11 mouse cellular contexts compared by ENCODE assay signal in genomic region chr12:102511363-102511762, GRCm38 (mm10). TPM values are rescaled to one million over a fixed set of nuclear protein-coding genes. Genes with fewer than 3 reads are reported as not detected.
A peak's percentile ranks its signal among the peaks of the same experiment; 100 is the strongest.
DNase-seq lines count a peak whose midpoint lies in the region; ATAC-seq and TF ChIP-seq lines count a peak whose summit lies in the region.
"Had no signal": no experiment of that assay in that cellular context is flagged by ENCODE, and none has a peak within 500 bp of the region (broad histone marks: within the 10 kb centered on the region; RNA-seq: fewer than 3 reads in every experiment).

No protein-coding gene starts in this region.

- H3K9me3 ChIP-seq in midbrain, embryonic 13.5 days = no peaks in the 10 kb centered on the region
- H3K9me3 ChIP-seq in midbrain, embryonic 16.5 days (replicated peaks; ENCODE audit: control insufficient read depth, low read length, poor library complexity, severe bottlenecking) = no peaks in the 10 kb centered on the region
- H3K9me3 ChIP-seq in forebrain, postnatal 0 days (ENCODE audit: low read length) = no peaks in the 10 kb centered on the region
- H3K9me3 ChIP-seq: limb, embryonic 15.5 days; stomach, embryonic 15.5 days had no signal

- no peak overlapping the region for H3K9ac ChIP-seq in midbrain, embryonic 13.5 days (replicated peaks)
- H3K9ac ChIP-seq in midbrain, embryonic 16.5 days (ENCODE audit: low read depth, low read length) = no peak overlapping the region
- H3K9ac ChIP-seq in forebrain, postnatal 0 days = no peak overlapping the region
- H3K9ac ChIP-seq: limb, embryonic 15.5 days; stomach, embryonic 15.5 days had no signal

- no peaks in the 10 kb centered on the region for H3K27me3 ChIP-seq in midbrain, embryonic 13.5 days
- no peaks in the 10 kb centered on the region for H3K27me3 ChIP-seq in midbrain, embryonic 16.5 days (ENCODE audit: control insufficient read depth, insufficient read depth, low read depth, low read length)
- no peaks in the 10 kb centered on the region for H3K27me3 ChIP-seq in forebrain, postnatal 0 days (ENCODE audit: insufficient read depth, low read length)
- H3K27me3 ChIP-seq: stomach, embryonic 15.5 days had no signal

- no peak overlapping the region for H3K4me2 ChIP-seq in midbrain, embryonic 13.5 days (replicated peaks)
- no peak overlapping the region for H3K4me2 ChIP-seq in midbrain, embryonic 16.5 days (ENCODE audit: low read length)
- no peak overlapping the region for H3K4me2 ChIP-seq in forebrain, postnatal 0 days (ENCODE audit: low read depth)
- H3K4me2 ChIP-seq: limb, embryonic 15.5 days; stomach, embryonic 15.5 days had no signal

- 32% methylated on average over 3 of the region's 3 CpGs for WGBS in midbrain, embryonic 13.5 days
- 23% methylated on average over 3 of the region's 3 CpGs for WGBS in midbrain, embryonic 16.5 days
- 9% methylated on average over 3 of the region's 3 CpGs for WGBS in forebrain, postnatal 0 days

- TF ChIP-seq CTCF in forebrain, postnatal 0 days (IDR thresholded peaks at IDR 0.05; ENCODE audit: low read depth) = no peak

- H3K36me3 ChIP-seq in midbrain, embryonic 13.5 days = no peaks in the 10 kb centered on the region
- H3K36me3 ChIP-seq in midbrain, embryonic 16.5 days (ENCODE audit: control insufficient read depth, insufficient read depth, low read length) = no peaks in the 10 kb centered on the region
- no peaks in the 10 kb centered on the region for H3K36me3 ChIP-seq in forebrain, postnatal 0 days (ENCODE audit: insufficient read depth)
- H3K36me3 ChIP-seq: limb, embryonic 15.5 days; stomach, embryonic 15.5 days had no signal

- H3K4me1 ChIP-seq in midbrain, embryonic 13.5 days (replicated peaks) = peaks cover 17% of the 10 kb centered on the region
- H3K4me1 ChIP-seq in midbrain, embryonic 16.5 days (ENCODE audit: control insufficient read depth, insufficient read depth, low read length) = no peaks in the 10 kb centered on the region
- H3K4me1 ChIP-seq in forebrain, postnatal 0 days (ENCODE audit: insufficient read depth) = 0 out of 2 replicates have a peak, but pooled peaks cover 10% of the 10 kb centered on the region
- H3K4me1 ChIP-seq: stomach, embryonic 15.5 days had no signal

- peak overlapping the region; percentile 22 for H3K27ac ChIP-seq in midbrain, embryonic 13.5 days
- H3K27ac ChIP-seq in midbrain, embryonic 16.5 days (ENCODE audit: low read length) = no peak overlapping the region
- peak overlapping the region; percentile 64; the same call in 1 of the 2 replicates for H3K27ac ChIP-seq in forebrain, postnatal 0 days (ENCODE audit: low read depth, low read length)
- H3K27ac ChIP-seq: limb, embryonic 15.5 days; macrophage; stomach, embryonic 15.5 days had no signal

- H3K4me3 ChIP-seq in midbrain, embryonic 13.5 days (replicated peaks) = no peak overlapping the region
- H3K4me3 ChIP-seq in midbrain, embryonic 16.5 days (ENCODE audit: low read depth, low read length) = no peak overlapping the region
- no peak overlapping the region for H3K4me3 ChIP-seq in forebrain, postnatal 0 days (ENCODE audit: low read depth, low read length)
- H3K4me3 ChIP-seq: limb, embryonic 15.5 days; stomach, embryonic 15.5 days had no signal

- ATAC-seq in midbrain, embryonic 13.5 days = peak; percentile 78
- ATAC-seq in midbrain, embryonic 16.5 days = no peak
- peak; percentile 90 for ATAC-seq in forebrain, postnatal 0 days

- peak; percentile 91 to 94 for DNase-seq in cerebellum, postnatal 10 days
- peak; percentile 84 for DNase-seq in forebrain, postnatal 0 days
- peak; percentile 11 for DNase-seq in retina, adult 2 months (ENCODE audit: low read depth, low spot score)
- no peak for DNase-seq in lung, postnatal 36 days
- no peak for DNase-seq in thymus, postnatal 14 days
- no peak for DNase-seq in gastrocnemius, postnatal 4 days (ENCODE audit: low spot score in 2 of 2)

RNA-seq across cellular contexts. Expression of gene Golga5, which starts 42.4 kb away (rescaled TPM):
- 31.7 and 32.3 TPM in 2 replicates for polyA plus RNA-seq in midbrain, embryonic 13.5 days (2015; fragmentation: Nextera tagmentation; extraction: Ambion mirVana)
- polyA plus RNA-seq in midbrain, embryonic 16.5 days (2015; fragmentation: Nextera tagmentation; extraction: Ambion mirVana) = 28.0 and 28.6 TPM in 2 replicates
- 28.9 and 34.9 TPM in 2 replicates for total RNA-seq in forebrain, postnatal 0 days (2014; rRNA removed)
- 24.4 and 25.6 TPM in 2 replicates for polyA plus RNA-seq in forebrain, postnatal 0 days (2015; fragmentation: Nextera tagmentation; extraction: Ambion mirVana)
- total RNA-seq in gastrocnemius, postnatal 4 days (2021) = 10 to 100 TPM; 25.4 to 32.8 TPM

RNA-seq across cellular contexts. Expression of gene Chga, which starts 43.4 kb away (rescaled TPM):
- polyA plus RNA-seq in midbrain, embryonic 13.5 days (2015; fragmentation: Nextera tagmentation; extraction: Ambion mirVana) = 88.9 and 90.0 TPM in 2 replicates
- polyA plus RNA-seq in midbrain, embryonic 16.5 days (2015; fragmentation: Nextera tagmentation; extraction: Ambion mirVana) = 165 and 194 TPM in 2 replicates
- total RNA-seq in forebrain, postnatal 0 days (2014; rRNA removed) = 108 and 123 TPM in 2 replicates
- 130 and 171 TPM in 2 replicates for polyA plus RNA-seq in forebrain, postnatal 0 days (2015; fragmentation: Nextera tagmentation; extraction: Ambion mirVana)
- under 1 TPM in 1 of 2 experiments, not detected in 1; 0.20 TPM for total RNA-seq in gastrocnemius, postnatal 4 days (2021)
- polyA plus RNA-seq: macrophage had no signal

Comparison
In these comparisons a context has a peak if more than half of its experiments do, and no peak if none do; other contexts are left out.
1. DNase-seq: peak in cerebellum, postnatal 10 days (2 of 2), forebrain, postnatal 0 days (single experiment) and retina, adult 2 months (single experiment); none in lung, postnatal 36 days (single experiment), thymus, postnatal 14 days (single experiment) and gastrocnemius, postnatal 4 days (0 of 2).